Mouse (Mus musculus) midbrain, postnatal 0 days (tissue): Measurements from ENCODE around the gene Pkp4. TPM values are rescaled to one million over a fixed set of nuclear protein-coding genes. Genes with fewer than 3 reads are reported as not detected.

Source experiments
- ATAC-seq: fragments of 200-750 bp; cut with Nextera tagmentation; 2 replicates; pipeline ENCODE4 v1.8.0; 2017; ENCODE audit warnings: moderate number of reproducible peaks, mild to moderate bottlenecking, moderate TSS enrichment, moderate library complexity; ENCODE audit not compliant: low FRiP score
- DNase-seq: peaks from one replicate; pipeline ENCODE4 v3.0.0-alpha.2; 2015; ENCODE audit warnings: low spot score
- H3K27ac ChIP-seq: fragments of 300-500 bp; sonication (generic); 2 replicates; pipeline ENCODE4 v1.5.1; 2014; ENCODE audit warnings: low read depth, mild to moderate bottlenecking, low read length, mixed read lengths
- H3K27me3 ChIP-seq: fragments of 300-500 bp; sonication (generic); 2 replicates; pipeline ENCODE4 v1.6.1; 2014; ENCODE audit warnings: low read length, control low read depth, mixed read lengths; ENCODE audit not compliant: insufficient read depth
- H3K36me3 ChIP-seq: fragments of 300-500 bp; sonication (generic); 2 replicates; pipeline ENCODE4 v1.6.1; 2014; ENCODE audit warnings: low read length, control low read depth, mixed read lengths; ENCODE audit not compliant: insufficient read depth
- H3K4me1 ChIP-seq: fragments of 300-500 bp; sonication (generic); 2 replicates; pipeline ENCODE4 v1.6.1; 2014; ENCODE audit warnings: mild to moderate bottlenecking, control low read depth, antibody characterized with exemption, low read length, mixed read lengths; ENCODE audit not compliant: insufficient read depth
- H3K4me2 ChIP-seq: fragments of 300-500 bp; sonication (generic); 2 replicates; pipeline ENCODE4 v1.6.1; 2014; ENCODE audit warnings: low read depth, mild to moderate bottlenecking, low read length, mixed read lengths; ENCODE audit not compliant: poor library complexity, severe bottlenecking
- H3K4me3 ChIP-seq: fragments of 300-500 bp; sonication (generic); 2 replicates; pipeline ENCODE4 v1.5.1; 2014; ENCODE audit warnings: low read depth, mild to moderate bottlenecking, low read length, moderate library complexity
- H3K9ac ChIP-seq: fragments of 300-500 bp; sonication (generic); replicated peaks from 2 replicates; pipeline ENCODE4 v1.6.1; 2014; ENCODE audit warnings: mild to moderate bottlenecking, low read length, moderate library complexity, mixed read lengths; ENCODE audit not compliant: poor library complexity, severe bottlenecking
- H3K9me3 ChIP-seq: fragments of 300-500 bp; sonication (generic); 2 replicates; pipeline ENCODE4 v1.6.1; 2016; ENCODE audit warnings: low read length, control low read depth
- CTCF ChIP-seq: IDR thresholded peaks from 2 replicates; pipeline ENCODE4 v1.5.1; 2016; ENCODE audit warnings: antibody characterized with exemption, mild to moderate bottlenecking
- WGBS: fragments of 180-500 bp; shearing (Covaris S2); extraction: QIAGEN DNeasy Blood & Tissue Kit; methylation state at CpG from one replicate; pipeline ENCODE4 v1.1.7; 2014; 5-methylcytosine and 5-hydroxymethylcytosine counted together
- polyA plus RNA-seq: library from polyadenylated mRNA; unstranded; fragments of >200 nt; fragmentation: Nextera tagmentation; extraction: Ambion mirVana; gene quantifications from 2 replicates; pipeline ENCODE4 v1.2.1, GENCODE M21; 2015
- total RNA-seq: library from RNA; depleted of rRNA; stranded (reverse); fragments of >200 nt; gene quantifications from 2 replicates; pipeline ENCODE4 v1.2.3, GENCODE M21; 2014

Pkp4 gene
- total and polyA plus RNA-seq, 2 experiments from 2014 or later = 21.6 to 105 TPM

DNA sequence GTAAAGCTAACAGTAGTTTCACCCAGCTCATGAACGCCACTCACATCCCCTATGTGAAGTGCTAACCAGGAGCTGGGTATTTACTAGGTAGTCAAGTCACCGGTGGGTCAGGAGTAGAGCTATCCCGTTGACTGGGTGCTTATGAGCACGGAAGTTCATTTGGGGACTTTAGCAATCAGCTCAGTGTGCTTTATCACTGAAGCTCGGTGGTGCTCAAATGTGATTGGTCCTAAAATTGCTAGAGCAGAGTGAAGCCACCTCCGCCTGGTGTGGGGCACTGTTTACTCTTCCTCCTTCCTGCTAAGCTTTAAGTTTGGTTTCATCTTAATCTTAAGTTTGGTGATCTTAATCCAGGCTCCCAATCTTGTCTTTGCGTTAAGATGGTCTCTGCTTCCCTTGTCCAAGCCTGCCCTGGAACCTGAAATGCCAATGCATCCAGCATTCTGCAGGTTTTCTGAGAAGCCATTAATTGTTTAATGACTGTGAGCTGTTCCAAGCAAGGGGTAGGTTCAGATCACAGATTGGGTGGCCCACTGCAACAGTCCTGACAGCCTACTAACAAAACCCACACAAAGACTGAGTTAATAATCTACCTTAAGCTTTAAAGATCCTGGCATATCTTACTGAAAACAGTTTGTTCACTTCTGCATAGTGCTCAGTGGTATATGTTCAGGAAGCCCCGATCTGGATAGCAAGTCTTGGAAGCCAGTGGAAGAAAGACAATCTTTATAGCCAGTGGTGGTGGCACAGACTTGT lies 67.0 kb downstream of the Pkp4 start:
- ATAC-seq (no peak), DNase-seq (no peak)
- Histone ChIP-seq H3K9ac (no peak overlapping the region), H3K9me3 (no peaks in the 10 kb centered on the region), H3K4me2 (no peak overlapping the region), H3K4me3 (no peak overlapping the region), H3K36me3 (no peaks in the 10 kb centered on the region), H3K27me3 (no peaks in the 10 kb centered on the region), H3K4me1 (no peaks in the 10 kb centered on the region), H3K27ac (no peak overlapping the region)
- 93% methylated on average over 8 of the region's 8 CpGs for WGBS
- TF ChIP-seq CTCF = no peak

DNA sequence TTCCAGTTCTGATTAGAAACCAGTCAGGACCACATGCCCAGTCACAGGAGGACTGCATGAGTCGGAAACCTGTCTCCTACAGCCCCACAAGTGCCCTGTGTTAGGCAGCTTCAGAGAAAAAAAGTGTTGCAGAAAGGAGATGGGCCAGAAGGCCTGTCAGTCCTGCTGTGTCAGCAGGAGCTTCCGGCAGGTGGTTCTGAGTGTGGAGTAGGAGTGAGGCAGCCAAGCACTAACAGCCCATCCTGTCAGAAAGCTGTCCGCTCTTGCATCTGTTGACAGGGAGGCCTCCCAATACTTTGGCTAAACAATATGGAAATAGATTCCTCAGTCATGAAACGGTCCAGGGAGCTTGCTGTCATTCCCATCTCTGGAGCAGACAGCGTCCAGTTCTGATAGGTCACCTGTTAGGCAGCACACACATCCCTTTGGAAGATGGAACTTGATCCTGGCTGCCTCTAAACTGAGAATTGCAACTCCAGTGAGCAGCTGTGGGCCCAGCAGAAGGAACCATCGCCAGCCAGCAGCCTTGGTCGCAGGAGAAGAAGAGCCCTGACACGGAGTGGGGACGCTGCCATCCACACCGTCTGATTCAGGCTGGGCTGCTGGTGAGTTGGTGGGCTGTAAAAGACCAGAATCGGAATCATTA lies 68.7 kb downstream of the Pkp4 start:
- Histone ChIP-seq H3K9me3 (no peaks in the 10 kb centered on the region), H3K27me3 (no peaks in the 10 kb centered on the region), H3K4me3 (no peak overlapping the region), H3K4me1 (no peaks in the 10 kb centered on the region), H3K27ac (no peak overlapping the region), H3K36me3 (no peaks in the 10 kb centered on the region), H3K9ac (no peak overlapping the region), H3K4me2 (no peak overlapping the region)
- ATAC-seq (no peak; the same call in 1 of the 2 replicates), DNase-seq (peak; percentile 49)
- 86% methylated on average over 11 of the region's 11 CpGs for WGBS
- TF ChIP-seq CTCF = no peak

DNA sequence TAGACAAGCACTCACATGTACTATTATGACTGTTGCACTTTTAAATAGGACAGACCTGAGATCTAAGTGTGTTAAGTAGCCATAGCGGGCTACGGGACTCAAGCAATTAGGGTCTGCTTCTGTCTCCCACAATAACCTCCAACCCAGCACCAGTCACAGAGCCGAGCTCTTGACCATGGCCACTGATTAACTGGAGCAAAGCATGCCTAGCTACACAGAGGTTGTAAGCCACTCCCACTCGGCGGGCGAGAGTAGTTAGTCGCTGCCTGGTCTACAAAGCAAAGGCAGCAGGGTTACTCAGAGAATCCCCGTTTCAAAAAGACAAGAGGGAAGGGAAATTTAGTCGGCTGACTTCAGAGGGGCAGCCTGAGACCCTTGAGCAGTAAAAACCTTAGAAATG lies 70.0 kb downstream of the Pkp4 start:
- no peak for ATAC-seq
- no peak for DNase-seq

DNA sequence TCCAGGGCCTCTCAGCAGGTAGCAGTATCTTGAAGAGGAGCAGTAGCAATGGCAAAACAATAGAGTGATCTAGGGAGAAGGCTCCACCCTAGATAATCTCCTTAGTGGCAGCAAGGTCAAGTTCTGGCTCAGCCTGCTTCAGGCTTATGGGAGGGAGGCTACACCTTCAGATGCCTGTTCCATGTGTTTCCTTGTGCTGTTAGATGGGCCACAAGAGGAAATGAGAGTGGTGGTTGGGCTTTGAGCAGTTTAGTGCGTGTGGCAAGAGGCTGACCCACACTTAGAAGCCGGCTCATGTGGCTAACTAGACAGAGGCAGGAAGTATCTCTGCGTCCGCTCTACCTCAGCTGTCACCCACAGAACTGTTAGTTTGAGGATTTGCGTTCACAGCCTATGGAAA lies 70.9 kb downstream of the Pkp4 start:
- WGBS = 91% methylated on average over 5 of the region's 5 CpGs
- Histone ChIP-seq H3K27me3 (no peaks in the 10 kb centered on the region), H3K4me2 (no peak overlapping the region), H3K36me3 (no peaks in the 10 kb centered on the region), H3K4me3 (no peak overlapping the region), H3K4me1 (no peaks in the 10 kb centered on the region), H3K9me3 (no peaks in the 10 kb centered on the region), H3K27ac (no peak overlapping the region), H3K9ac (no peak overlapping the region)
- no peak for DNase-seq
- ATAC-seq = no peak
- no peak for TF ChIP-seq CTCF

More for the DNA sequence above, 70.0 kb downstream of the Pkp4 start:
- Histone ChIP-seq H3K9ac (no peak overlapping the region), H3K4me3 (no peak overlapping the region), H3K4me1 (no peaks in the 10 kb centered on the region), H3K36me3 (no peaks in the 10 kb centered on the region), H3K27me3 (no peaks in the 10 kb centered on the region), H3K27ac (no peak overlapping the region), H3K4me2 (no peak overlapping the region), H3K9me3 (no peaks in the 10 kb centered on the region)
- whole genome bisulfite sequencing = 37% methylated on average over 9 of the region's 9 CpGs
- no peak for TF ChIP-seq CTCF

DNA sequence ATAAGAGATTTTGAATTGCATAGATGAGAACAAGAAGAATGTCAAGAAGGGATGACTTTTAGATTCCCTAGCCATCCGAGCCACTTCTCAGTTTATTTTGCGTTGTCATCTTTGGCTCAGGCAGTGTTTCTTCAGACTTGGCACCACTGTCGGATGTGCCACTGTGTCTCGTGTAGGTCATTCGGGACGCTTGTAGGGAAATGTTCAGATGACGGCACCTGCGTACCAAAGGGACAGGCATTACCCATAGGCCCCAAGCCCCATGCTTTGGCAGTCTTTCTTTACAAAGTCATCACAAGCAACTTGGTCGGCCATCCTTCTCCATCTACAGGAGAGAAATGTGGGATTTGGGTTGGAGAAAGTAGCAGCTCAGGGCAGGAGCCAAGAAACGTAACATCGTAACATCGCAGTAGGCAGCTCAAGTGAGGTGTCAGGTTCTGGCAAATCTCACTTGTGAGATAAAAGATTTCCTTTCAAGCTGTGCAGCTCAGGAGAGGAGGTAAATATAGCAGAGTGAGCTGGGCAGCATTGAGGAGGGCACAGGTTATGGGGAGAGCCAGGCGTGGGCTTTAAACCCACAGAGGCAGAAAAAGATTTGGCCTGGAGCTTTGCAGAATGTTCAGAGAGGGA lies 72.8 kb downstream of the Pkp4 start:
- Histone ChIP-seq H3K4me3 (no peak overlapping the region), H3K36me3 (no peaks in the 10 kb centered on the region), H3K27me3 (no peaks in the 10 kb centered on the region), H3K9me3 (no peaks in the 10 kb centered on the region), H3K27ac (no peak overlapping the region), H3K4me2 (no peak overlapping the region), H3K9ac (no peak overlapping the region), H3K4me1 (no peaks in the 10 kb centered on the region)
- 89% methylated on average over 13 of the region's 13 CpGs for WGBS
- no peak for TF ChIP-seq CTCF
- no peak for DNase-seq
- ATAC-seq = no peak

DNA sequence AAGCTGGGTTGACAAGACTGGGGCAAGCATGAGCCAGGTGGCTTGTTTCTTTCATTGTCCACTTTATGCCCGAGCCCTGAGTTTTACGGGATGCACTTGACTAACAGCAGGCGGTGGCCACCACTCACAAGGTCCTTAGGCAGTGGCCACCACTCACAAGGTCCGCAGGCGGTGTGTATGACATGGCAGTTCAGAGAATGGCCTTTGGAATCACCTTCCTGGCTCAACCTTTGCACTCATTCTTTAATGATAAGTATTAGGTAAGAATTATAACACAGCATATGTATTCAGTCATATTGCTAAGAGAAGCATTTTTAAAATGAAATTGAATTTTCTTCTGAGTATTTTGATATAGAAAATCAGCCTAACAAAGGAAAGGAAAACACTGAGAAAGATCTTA lies 73.3 kb downstream of the Pkp4 start:
- Histone ChIP-seq H3K9ac (no peak overlapping the region), H3K9me3 (no peaks in the 10 kb centered on the region), H3K4me2 (no peak overlapping the region), H3K27me3 (no peaks in the 10 kb centered on the region), H3K27ac (no peak overlapping the region), H3K36me3 (no peaks in the 10 kb centered on the region), H3K4me3 (no peak overlapping the region), H3K4me1 (no peaks in the 10 kb centered on the region)
- WGBS = 95% methylated on average over 5 of the region's 5 CpGs
- no peak for DNase-seq
- no peak for TF ChIP-seq CTCF
- ATAC-seq = no peak
